Mouse (Mus musculus): ENCODE data around the gene Acer3.

DNA sequence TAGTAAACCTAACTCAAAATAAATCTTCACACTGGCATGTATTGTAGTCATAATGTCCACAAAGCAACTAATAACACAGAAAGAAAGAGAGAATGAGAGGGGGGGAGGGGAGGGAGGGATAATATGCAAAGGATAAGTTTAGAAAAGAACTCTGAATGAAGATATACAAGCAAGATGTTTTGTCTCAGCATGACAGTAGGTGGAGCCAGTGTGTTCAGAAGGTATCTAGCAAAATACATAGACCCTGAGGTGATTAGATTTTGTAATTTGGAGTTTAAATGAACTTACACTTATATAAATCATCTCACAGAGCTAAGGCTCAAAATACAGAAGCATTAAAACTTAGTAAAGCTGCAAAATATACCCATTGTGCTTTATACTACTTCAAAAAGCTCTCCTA lies 44.7 kb downstream of the Acer3 start:
- TF ChIP-seq CTCF (IDR thresholded peaks at IDR 0.05; ENCODE audit: extremely low read depth, insufficient read depth, insufficient read length, insufficient replicate concordance) (no peak), POLR2A (IDR thresholded peaks at IDR 0.05; ENCODE audit: low read depth, low read length) (no peak)

All from spleen, adult 2 months (tissue).